15 mouse cellular contexts compared by ENCODE assay signal in genomic region chr12:76500896-76501295, GRCm38 (mm10). TPM values are rescaled to one million over a fixed set of nuclear protein-coding genes. Genes with fewer than 3 reads are reported as not detected.
DNase-seq lines count a peak whose midpoint lies in the region; ATAC-seq lines count a peak whose summit lies in the region.
"Had no signal": no experiment of that assay in that cellular context is flagged by ENCODE, and none has a peak within 500 bp of the region (broad histone marks: within the 10 kb centered on the region; RNA-seq: fewer than 3 reads in every experiment).

No protein-coding gene starts in this region.

- no peak overlapping the region for H3K4me3 ChIP-seq in liver, embryonic 12.5 days
- H3K4me3 ChIP-seq: midbrain, embryonic 12.5 days; neural tube, embryonic 13.5 days had no signal

- H3K27ac ChIP-seq in liver, embryonic 12.5 days: no peak overlapping the region
- H3K27ac ChIP-seq: hindbrain, postnatal 0 days; midbrain, embryonic 12.5 days; neural tube, embryonic 13.5 days had no signal

- DNase-seq in liver: no peak
- no peak for DNase-seq in cerebellum, adult 9-10 months
- DNase-seq in cerebellum, adult 9-11 months: no peak
- no peak for DNase-seq in left cerebral cortex, adult 18-20 months (ENCODE audit: low spot score in 2 of 2)
- DNase-seq: adrenal gland, adult 2 months; cerebellum, adult 2 months; gastrocnemius, postnatal 36 days; heart, postnatal 4 days; thymus, adult 2 months had no signal

- no peaks in the 10 kb centered on the region for H3K9me3 ChIP-seq in liver, embryonic 12.5 days (replicated peaks)
- H3K9me3 ChIP-seq: midbrain, embryonic 12.5 days; neural tube, embryonic 13.5 days had no signal

- H3K4me1 ChIP-seq in liver, embryonic 12.5 days: peaks cover 15% of the 10 kb centered on the region
- H3K4me1 ChIP-seq: neural tube, embryonic 13.5 days had no signal

- H3K9ac ChIP-seq in liver, embryonic 12.5 days: no peak overlapping the region
- H3K9ac ChIP-seq: midbrain, embryonic 12.5 days; neural tube, embryonic 13.5 days had no signal

- H3K4me2 ChIP-seq in liver, embryonic 12.5 days: no peak overlapping the region
- H3K4me2 ChIP-seq: midbrain, embryonic 12.5 days; neural tube, embryonic 13.5 days had no signal

- H3K27me3 ChIP-seq in liver, embryonic 12.5 days (replicated peaks): peaks cover 9% of the 10 kb centered on the region
- H3K27me3 ChIP-seq: midbrain, embryonic 12.5 days had no signal

- no peaks in the 10 kb centered on the region for H3K36me3 ChIP-seq in liver, embryonic 12.5 days
- H3K36me3 ChIP-seq: midbrain, embryonic 12.5 days; neural tube, embryonic 13.5 days had no signal

- peak; percentile 72 for ATAC-seq in liver, embryonic 12.5 days
- peak; percentile 74 for ATAC-seq in common myeloid progenitor, adult 5-6 weeks (replicated peaks; ENCODE audit: low read depth, poor library complexity, severe bottlenecking)
- ATAC-seq in megakaryocyte progenitor cell, adult 5-6 weeks (replicated peaks; ENCODE audit: poor library complexity): peak; percentile 68
- ATAC-seq: hindbrain, postnatal 0 days had no signal

- 16% methylated on average over 3 of the region's 3 CpGs for WGBS in liver, embryonic 12.5 days (ENCODE audit: insufficient replicate concordance)

RNA-seq across cellular contexts. Expression of gene Plekhg3, which starts 29.8 kb away (rescaled TPM):
- polyA plus RNA-seq in liver, embryonic 12.5 days (2016; fragmentation: Nextera tagmentation; extraction: Ambion mirVana): 3.2 and 3.3 TPM in 2 replicates
- total RNA-seq in common myeloid progenitor, adult 5-6 weeks (2017): 5.2 and 7.4 TPM in 2 replicates
- 11.1 and 13.6 TPM in 2 replicates for total RNA-seq in megakaryocyte progenitor cell, adult 5-6 weeks (2015)
- 13.7 and 13.9 TPM in 2 replicates for total RNA-seq in megakaryocyte progenitor cell, adult 5-6 weeks (2017)
- 10 to 100 TPM; 12.6 to 14.5 TPM for total RNA-seq in left cerebral cortex, adult 18-20 months (2021)
